Mouse (Mus musculus) left cerebral cortex, adult 11 months (tissue): ENCODE measurements at regions not wholly inside any gene's neighbourhood (a gene's known extent, or its start where the extent isn't known, plus 50 kb on each side); places are given as distances from the start of the nearest gene placed in this dataset.
A peak's percentile ranks its signal among the peaks of the same experiment; 100 is the strongest.

ENCODE experiments used
- DNase-seq: peaks from one replicate; pipeline ENCODE4 v3.0.0; 2022; ENCODE audit warnings: low spot score

DNA sequence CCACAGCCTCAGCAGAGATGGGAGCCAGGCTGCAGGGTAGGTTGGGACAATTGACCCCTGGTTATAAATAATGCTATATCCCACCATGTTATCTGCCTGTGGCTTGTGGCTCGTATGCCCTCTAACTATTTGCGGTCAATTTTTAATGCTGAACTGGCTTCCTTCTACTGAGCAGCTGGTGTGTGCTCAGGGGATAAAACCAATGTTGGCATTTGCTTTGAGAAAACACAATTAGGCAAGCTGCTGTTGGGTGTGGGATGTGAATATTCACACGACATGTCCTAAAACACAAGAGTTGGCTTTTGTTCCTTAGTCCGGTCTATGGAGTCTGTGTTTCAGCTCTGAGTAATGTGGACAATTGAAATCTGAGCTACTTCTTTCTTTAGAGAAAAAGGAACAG is 123.6 kb upstream of the Npvf start:
- no peak for DNase-seq

DNA sequence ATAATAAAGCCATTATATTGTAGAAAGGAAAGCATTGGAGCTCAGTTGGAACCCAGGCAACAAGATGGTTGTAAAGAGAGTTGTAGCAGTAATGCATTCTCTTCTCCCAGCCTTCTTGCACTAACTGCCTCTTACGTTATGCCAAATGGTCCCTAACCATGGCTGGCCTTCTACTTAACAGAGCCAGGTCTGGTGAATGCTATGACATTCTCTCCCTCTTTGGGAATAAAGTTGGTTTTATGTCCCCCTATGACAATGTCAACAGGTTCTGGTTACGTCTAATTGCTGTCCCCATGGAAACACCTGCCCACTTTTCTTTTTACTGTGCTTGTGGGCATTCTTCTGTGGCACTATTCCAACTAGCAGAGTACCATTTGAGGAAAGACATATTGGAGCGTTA is 126.4 kb upstream of the Npvf start:
- no peak for DNase-seq

GRCm38 (mm10) chr6:50781271-50781670 is 127.0 kb upstream of the Npvf start:
- no peak for DNase-seq

GRCm38 (mm10) chr6:50782221-50782620 is 128.0 kb upstream of the Npvf start:
- no peak for DNase-seq

DNA sequence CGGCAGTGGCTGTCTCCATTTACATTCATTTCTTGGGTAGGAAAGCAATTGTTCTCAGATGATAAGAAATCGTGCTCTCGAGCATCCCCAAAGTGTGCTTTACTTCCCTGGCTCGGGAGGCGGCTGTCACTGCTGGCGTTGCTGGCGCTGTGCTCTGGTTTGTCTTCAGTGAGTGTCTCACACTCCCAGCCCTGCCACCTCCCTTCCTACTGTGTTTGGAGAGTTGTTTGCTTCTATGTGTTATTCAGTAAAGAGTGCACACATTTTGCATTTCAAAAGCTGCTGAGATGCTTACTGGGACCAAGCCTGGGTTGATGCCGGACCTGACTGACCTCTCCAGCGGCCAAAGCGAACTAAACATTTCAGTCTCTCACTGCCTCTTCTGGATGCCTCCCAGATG is 129.3 kb upstream of the Npvf start:
- no peak for DNase-seq

DNA sequence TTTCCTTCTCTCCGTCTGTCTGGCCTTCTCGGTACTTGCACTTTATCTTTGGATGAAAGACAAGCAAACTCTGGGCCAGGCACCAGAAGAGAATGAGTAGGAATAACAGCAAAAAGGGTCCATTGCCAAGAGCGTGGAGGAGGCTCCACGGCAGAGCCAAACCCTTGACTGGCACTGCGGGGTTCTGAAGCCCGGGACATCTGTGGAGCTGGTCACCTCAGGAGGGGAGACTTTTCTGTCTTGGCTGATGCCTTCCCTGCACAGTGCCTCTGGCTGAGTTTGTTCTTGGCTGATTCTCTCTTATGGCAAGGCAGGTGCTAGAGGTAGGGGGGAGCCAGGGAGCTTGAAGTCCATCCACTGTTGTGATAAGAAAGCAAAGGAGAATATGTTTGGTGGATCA is 130.1 kb upstream of the Npvf start:
- DNase-seq: no peak

- DNase-seq: no peak
These were observed 133.4 kb upstream of the Npvf start for GRCm38 (mm10) chr6:50787666-50788065.

- no peak for DNase-seq
These were observed 145.7 kb upstream of the Npvf start for GRCm38 (mm10) chr6:50799963-50800362.

- no peak for DNase-seq
These were observed 148.7 kb upstream of the Npvf start for GRCm38 (mm10) chr6:50802956-50803355.

GRCm38 (mm10) chr6:50804477-50805005 is 150.3 kb upstream of the Npvf start:
- no peak for DNase-seq

GRCm38 (mm10) chr6:50806376-50807077 is 152.3 kb upstream of the Npvf start:
- peak; percentile 23 for DNase-seq

- no peak for DNase-seq
These were observed 153.2 kb upstream of the Npvf start for GRCm38 (mm10) chr6:50807187-50808012.

DNA sequence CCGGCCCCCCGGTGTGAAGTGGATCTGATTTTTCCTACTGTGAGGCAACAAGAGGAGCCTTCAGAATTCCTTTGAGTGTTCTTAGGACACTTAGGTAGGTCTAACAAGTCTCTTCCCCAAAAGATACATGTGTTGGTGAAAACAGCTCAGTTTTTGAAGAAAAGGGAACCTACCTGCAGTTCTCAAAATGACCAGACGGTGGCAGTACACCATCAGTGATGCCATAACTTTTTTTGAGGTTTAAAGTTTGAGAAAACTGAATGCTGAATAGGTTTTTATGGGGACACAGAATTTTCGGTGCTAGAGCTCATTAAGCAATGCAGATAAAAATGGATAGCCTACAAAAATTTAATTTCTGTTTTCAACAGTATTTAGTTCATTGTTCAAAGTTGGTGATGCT is 153.9 kb upstream of the Npvf start:
- peak; percentile 37 for DNase-seq

- DNase-seq: no peak
These were observed 154.8 kb upstream of the Npvf start for GRCm38 (mm10) chr6:50808811-50809668.

GRCm38 (mm10) chr6:50809669-50809983 is 155.4 kb upstream of the Npvf start:
- DNase-seq: no peak

DNA sequence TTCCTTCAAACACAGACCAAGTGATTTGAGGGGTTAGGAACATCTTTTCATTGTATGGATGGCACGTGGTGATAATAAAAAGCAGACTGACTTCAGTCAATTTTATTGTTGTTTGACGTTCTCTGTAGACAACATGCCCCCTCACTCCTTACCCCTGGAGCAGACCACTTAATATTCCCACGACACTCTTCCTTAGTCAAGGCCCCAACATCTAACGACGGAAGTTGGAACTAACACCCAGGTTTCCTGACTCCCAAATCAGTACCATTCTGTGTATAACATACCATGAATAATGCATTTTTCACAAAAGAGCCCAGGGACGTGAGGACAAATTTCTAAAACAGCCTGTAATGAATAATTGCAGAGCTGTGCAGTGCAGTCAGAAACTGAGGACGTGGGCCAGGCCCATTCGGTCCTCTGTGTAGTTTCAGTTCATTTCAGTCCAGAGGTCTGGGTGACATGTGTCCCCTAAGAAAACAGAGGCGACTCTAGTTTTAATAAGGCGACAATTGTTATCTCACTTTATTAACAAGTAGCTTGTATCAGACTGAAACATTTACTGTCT is 160.8 kb upstream of the Npvf start:
- DNase-seq: no peak

GRCm38 (mm10) chr6:50815579-50815978 is 161.3 kb upstream of the Npvf start:
- no peak for DNase-seq

GRCm38 (mm10) chr6:50817430-50817829 is 163.2 kb upstream of the Npvf start:
- no peak for DNase-seq

GRCm38 (mm10) chr6:50818433-50818832 is 164.2 kb upstream of the Npvf start:
- DNase-seq: no peak

GRCm38 (mm10) chr6:50818891-50819541 is 164.8 kb upstream of the Npvf start:
- DNase-seq: no peak

DNA sequence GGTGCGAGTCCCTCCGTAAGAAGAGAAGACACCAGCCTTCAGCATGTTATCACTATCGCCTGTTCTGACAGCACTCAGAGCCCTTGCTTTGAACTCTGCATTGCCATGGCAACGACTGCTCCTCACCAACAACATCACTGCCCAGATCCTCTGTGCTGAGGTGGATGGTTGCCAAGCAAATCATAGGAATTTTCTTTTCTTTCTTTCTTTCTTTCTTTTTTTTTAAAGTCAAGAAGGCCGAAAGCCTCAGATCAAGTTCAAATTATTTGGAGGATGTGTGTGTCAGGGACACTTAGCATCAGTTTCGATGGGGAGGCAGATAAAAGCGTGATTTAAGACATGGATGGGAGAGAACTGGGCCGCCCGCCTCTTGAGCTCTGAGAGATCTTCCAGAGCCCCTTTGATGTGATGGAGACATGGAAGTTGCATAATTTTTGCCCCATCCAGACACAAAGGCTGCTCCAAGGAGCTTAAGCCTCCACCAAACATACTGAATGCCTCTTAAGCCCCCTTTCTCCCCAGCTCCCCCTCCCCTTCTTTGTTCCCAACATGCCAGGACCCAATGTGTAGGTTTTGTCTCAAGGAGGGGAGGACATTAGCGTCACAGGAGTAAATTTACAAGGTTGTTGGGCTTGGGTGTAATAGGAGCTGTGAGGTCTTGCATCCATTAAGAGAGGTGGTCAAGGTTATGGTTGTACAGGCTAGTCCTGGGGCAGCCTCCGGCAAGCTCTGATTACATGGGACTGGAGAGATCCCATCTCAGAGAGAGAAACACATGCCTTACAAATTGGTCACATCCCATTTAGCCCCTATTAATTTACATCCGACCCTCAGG is 167.4 kb upstream of the Npvf start:
- no peak for DNase-seq
